Mouse (Mus musculus) heart, embryonic 15.5 days (tissue): ENCODE results near the gene Serpinb6a. TPM values are rescaled to one million over a fixed set of nuclear protein-coding genes. Genes with fewer than 3 reads are reported as not detected.

Experiments used
- ATAC-seq: fragments of 200-750 bp; cut with Nextera tagmentation; replicated peaks from 2 replicates; pipeline ENCODE4 v1.8.0; 2017; ENCODE audit warnings: low read depth, moderate TSS enrichment; ENCODE audit not compliant: insufficient number of reproducible peaks, insufficient read depth, low FRiP score
- H3K27ac ChIP-seq: fragments of 300-500 bp; sonication (generic); 2 replicates; pipeline ENCODE4 v1.5.1; 2015; ENCODE audit warnings: mild to moderate bottlenecking, inconsistent platforms
- H3K27me3 ChIP-seq: fragments of 300-500 bp; sonication (generic); 2 replicates; pipeline ENCODE4 v1.6.1; 2015; ENCODE audit warnings: inconsistent platforms
- H3K36me3 ChIP-seq: fragments of 300-500 bp; sonication (generic); 2 replicates; pipeline ENCODE4 v1.6.1; 2015; ENCODE audit warnings: mild to moderate bottlenecking, inconsistent platforms
- H3K4me1 ChIP-seq: fragments of 300-500 bp; sonication (generic); replicated peaks from 2 replicates; pipeline ENCODE4 v1.6.1; 2015; ENCODE audit warnings: inconsistent platforms
- H3K4me2 ChIP-seq: fragments of 300-500 bp; sonication (generic); 2 replicates; pipeline ENCODE4 v1.6.1; 2015; ENCODE audit warnings: inconsistent platforms, mild to moderate bottlenecking, moderate library complexity
- H3K4me3 ChIP-seq: fragments of 300-500 bp; sonication (generic); 2 replicates; pipeline ENCODE4 v1.5.1; 2015; ENCODE audit warnings: mild to moderate bottlenecking, inconsistent platforms
- H3K9ac ChIP-seq: fragments of 300-500 bp; sonication (generic); 2 replicates; pipeline ENCODE4 v1.6.1; 2015; ENCODE audit warnings: mild to moderate bottlenecking, inconsistent platforms
- H3K9me3 ChIP-seq: fragments of 300-500 bp; sonication (generic); replicated peaks from 2 replicates; pipeline ENCODE4 v1.6.1; 2016; ENCODE audit warnings: inconsistent platforms
- WGBS: fragments of 180-500 bp; shearing (Covaris S2); methylation state at CpG from one replicate; pipeline ENCODE4 v1.1.7; 2015; ENCODE audit warnings: mixed read lengths; 5-methylcytosine and 5-hydroxymethylcytosine counted together
- polyA plus RNA-seq: library from polyadenylated mRNA; unstranded; fragments of >200 nt; fragmentation: Nextera tagmentation; extraction: Ambion mirVana; gene quantifications from 2 replicates; pipeline ENCODE4 v1.2.1, GENCODE M21; 2015

Serpinb6a gene
- polyA plus RNA-seq, 1 experiment from 2014 or later = 57.2 TPM

- Histone ChIP-seq H3K36me3 (no peaks in the 10 kb centered on the region; the same call in 1 of the 2 replicates), H3K4me3 (no peak overlapping the region), H3K27me3 (no peaks in the 10 kb centered on the region), H3K9ac (no peak overlapping the region), H3K4me1 (peaks cover 16% of the 10 kb centered on the region), H3K4me2 (no peak overlapping the region), H3K27ac (no peak overlapping the region), H3K9me3 (no peaks in the 10 kb centered on the region)
- ATAC-seq = no peak
These were observed 36.0 kb downstream of the Serpinb6a start for GRCm38 (mm10) chr13:33966574-33966973.

GRCm38 (mm10) chr13:33966025-33966412 is 36.6 kb downstream of the Serpinb6a start:
- Histone ChIP-seq H3K4me2 (peak overlapping the region; percentile 65), H3K27ac (peak overlapping the region; percentile 94; the same call in 1 of the 2 replicates), H3K27me3 (no peaks in the 10 kb centered on the region), H3K4me1 (peaks cover 16% of the 10 kb centered on the region), H3K4me3 (peak overlapping the region; percentile 67; the same call in 1 of the 2 replicates), H3K36me3 (no peaks in the 10 kb centered on the region; the same call in 1 of the 2 replicates), H3K9me3 (no peaks in the 10 kb centered on the region), H3K9ac (0 out of 2 replicates have a peak overlapping the region, but pooled peaks have one; percentile 65)
- 20% methylated on average over 4 of the region's 4 CpGs for WGBS
- no peak for ATAC-seq

- H3K27me3 ChIP-seq = no peaks in the 10 kb centered on the region
- peak overlapping the region; percentile 94 for H3K27ac ChIP-seq
- no peaks in the 10 kb centered on the region; the same call in 1 of the 2 replicates for H3K36me3 ChIP-seq
- peak overlapping the region; percentile 65 for H3K4me2 ChIP-seq
- H3K9ac ChIP-seq = peak overlapping the region; percentile 65
- ATAC-seq = peak; percentile 63; the same call in 1 of the 2 replicates
- 10% methylated on average over 14 of the region's 14 CpGs for WGBS
- H3K9me3 ChIP-seq = no peaks in the 10 kb centered on the region
- H3K4me1 ChIP-seq = peaks cover 16% of the 10 kb centered on the region
- H3K4me3 ChIP-seq = peak overlapping the region; percentile 67
These were observed 37.3 kb downstream of the Serpinb6a start for GRCm38 (mm10) chr13:33965056-33966024.

- Histone ChIP-seq H3K27me3 (no peaks in the 10 kb centered on the region), H3K36me3 (no peaks in the 10 kb centered on the region), H3K27ac (peak within 1 kb of the TSS; percentile 94), H3K4me1 (peaks cover 16% of the 10 kb centered on the region), H3K9ac (peak within 1 kb of the TSS; percentile 65), H3K4me2 (peak within 1 kb of the TSS; percentile 65), H3K9me3 (no peaks in the 10 kb centered on the region), H3K4me3 (peak within 1 kb of the TSS; percentile 67)
- ATAC-seq = peak; percentile 85
- WGBS = 2% methylated on average over 22 of the region's 22 CpGs
These were observed 38.2 kb downstream of the Serpinb6a start, which contains the start of gene Nqo2 for GRCm38 (mm10) chr13:33964206-33965046. TSS of gene Nqo2 (plus strand) at chr13:33964687.

- no peak overlapping the region for H3K4me3 ChIP-seq
- H3K27me3 ChIP-seq = no peaks in the 10 kb centered on the region
- no peak overlapping the region for H3K4me2 ChIP-seq
- H3K4me1 ChIP-seq = 0 out of 2 replicates have a peak, but pooled peaks cover 5% of the 10 kb centered on the region
- WGBS = 82% methylated on average over 2 of the region's 2 CpGs
- no peak overlapping the region for H3K9ac ChIP-seq
- ATAC-seq = no peak
- no peak overlapping the region for H3K27ac ChIP-seq
- no peaks in the 10 kb centered on the region for H3K9me3 ChIP-seq
- H3K36me3 ChIP-seq = no peaks in the 10 kb centered on the region
These were observed 42.8 kb downstream of the Serpinb6a start for GRCm38 (mm10) chr13:33959771-33960170.

- no peak for ATAC-seq
- H3K36me3 ChIP-seq = no peaks in the 10 kb centered on the region
- no peak overlapping the region for H3K4me2 ChIP-seq
These were observed 45.8 kb downstream of the Serpinb6a start for GRCm38 (mm10) chr13:33956571-33957421.

GRCm38 (mm10) chr13:33952947-33953346 is 49.6 kb downstream of the Serpinb6a start:
- Histone ChIP-seq H3K4me2 (no peak overlapping the region), H3K27me3 (no peaks in the 10 kb centered on the region), H3K9ac (no peak overlapping the region), H3K4me3 (no peak overlapping the region), H3K9me3 (no peaks in the 10 kb centered on the region), H3K27ac (no peak overlapping the region), H3K36me3 (no peaks in the 10 kb centered on the region), H3K4me1 (no peaks in the 10 kb centered on the region)
- 72% methylated on average over 2 of the region's 2 CpGs for WGBS
- no peak for ATAC-seq

More at GRCm38 (mm10) chr13:33956571-33957421, 45.8 kb downstream of the Serpinb6a start:
- H3K27me3 ChIP-seq = no peaks in the 10 kb centered on the region
- no peaks in the 10 kb centered on the region for H3K4me1 ChIP-seq
- H3K9me3 ChIP-seq = no peaks in the 10 kb centered on the region
- no peak overlapping the region for H3K4me3 ChIP-seq
- WGBS = 36% methylated on average over 6 of the region's 6 CpGs
- H3K9ac ChIP-seq = no peak overlapping the region
- no peak overlapping the region for H3K27ac ChIP-seq

GRCm38 (mm10) chr13:33952075-33952449 is 50.5 kb downstream of the Serpinb6a start:
- H3K4me3 ChIP-seq = no peak overlapping the region
- no peaks in the 10 kb centered on the region for H3K4me1 ChIP-seq
- no peak overlapping the region for H3K9ac ChIP-seq
- H3K27ac ChIP-seq = no peak overlapping the region
- no peaks in the 10 kb centered on the region for H3K9me3 ChIP-seq
- H3K36me3 ChIP-seq = no peaks in the 10 kb centered on the region
- no peak for ATAC-seq
- no peaks in the 10 kb centered on the region for H3K27me3 ChIP-seq
- WGBS = 50% methylated on average over 1 of the region's 1 CpGs
- H3K4me2 ChIP-seq = no peak overlapping the region

GRCm38 (mm10) chr13:33951308-33952074 is 51.1 kb downstream of the Serpinb6a start:
- no peaks in the 10 kb centered on the region for H3K36me3 ChIP-seq
- no peak overlapping the region for H3K4me2 ChIP-seq
- H3K4me1 ChIP-seq = no peaks in the 10 kb centered on the region
- H3K9me3 ChIP-seq = no peaks in the 10 kb centered on the region
- no peak; the same call in 1 of the 2 replicates for ATAC-seq
- H3K27ac ChIP-seq = no peak overlapping the region
- H3K27me3 ChIP-seq = no peaks in the 10 kb centered on the region
- H3K4me3 ChIP-seq = no peak overlapping the region
- WGBS = 76% methylated on average over 4 of the region's 4 CpGs
- no peak overlapping the region for H3K9ac ChIP-seq

- no peak overlapping the region for H3K4me3 ChIP-seq
- no peak for ATAC-seq
- H3K4me1 ChIP-seq = no peaks in the 10 kb centered on the region
- H3K4me2 ChIP-seq = no peak overlapping the region
- no peaks in the 10 kb centered on the region for H3K27me3 ChIP-seq
- no peak overlapping the region for H3K27ac ChIP-seq
- no peaks in the 10 kb centered on the region for H3K9me3 ChIP-seq
- H3K9ac ChIP-seq = no peak overlapping the region
- 42% methylated on average over 4 of the region's 4 CpGs for WGBS
- no peaks in the 10 kb centered on the region for H3K36me3 ChIP-seq
These were observed 60.3 kb downstream of the Serpinb6a start for GRCm38 (mm10) chr13:33942212-33942779.
